ENCODE assay signal across 17 mouse cellular contexts in the genomic region with DNA sequence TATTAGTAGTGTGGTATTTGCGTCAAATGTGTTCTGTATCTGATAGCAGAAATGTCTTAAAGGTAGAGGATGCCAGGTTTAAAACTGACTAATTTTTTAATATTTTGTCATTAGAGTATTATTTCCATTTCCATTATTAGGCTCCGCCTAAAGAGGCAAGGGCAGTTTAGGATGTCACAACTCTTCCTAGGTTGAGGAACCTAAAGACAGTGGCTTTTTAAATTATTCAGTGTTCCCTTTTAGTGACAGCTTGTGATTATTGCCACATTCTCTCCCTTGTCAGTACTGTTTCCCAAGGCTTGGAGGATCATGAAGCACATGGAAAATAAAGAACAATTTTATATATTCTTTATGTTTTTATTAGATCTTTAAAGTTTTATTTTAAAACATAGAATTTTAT.
"Had no signal": no experiment of that assay in that cellular context is flagged by ENCODE, and none has a peak within 500 bp of the region (broad histone marks: within the 10 kb centered on the region; RNA-seq: fewer than 3 reads in every experiment).

No protein-coding gene starts in this region.

- H3K36me3 ChIP-seq: kidney, embryonic 15.5 days; liver, embryonic 15.5 days; lung, embryonic 15.5 days had no signal

- H3K9me3 ChIP-seq: kidney, embryonic 15.5 days; limb, embryonic 13.5 days; liver, embryonic 15.5 days; lung, embryonic 15.5 days; neural tube, embryonic 13.5 days had no signal

- H3K4me2 ChIP-seq: kidney, embryonic 15.5 days; limb, embryonic 13.5 days; liver, embryonic 11.5 days; liver, embryonic 15.5 days; lung, embryonic 15.5 days; neural tube, embryonic 13.5 days had no signal

- H3K4me3 ChIP-seq: kidney, embryonic 15.5 days; limb, embryonic 13.5 days; liver, embryonic 15.5 days; lung, embryonic 15.5 days; neural tube, embryonic 13.5 days had no signal

- H3K27me3 ChIP-seq: kidney, embryonic 15.5 days; limb, embryonic 13.5 days; liver, embryonic 15.5 days; lung, embryonic 15.5 days; neural tube, embryonic 13.5 days had no signal

- H3K27ac ChIP-seq: kidney, embryonic 15.5 days; limb, embryonic 13.5 days; liver, embryonic 15.5 days; lung, embryonic 15.5 days; neural tube, embryonic 13.5 days had no signal

- H3K4me1 ChIP-seq: kidney, embryonic 15.5 days; limb, embryonic 13.5 days; liver, embryonic 15.5 days; neural tube, embryonic 13.5 days had no signal

- H3K9ac ChIP-seq: kidney, embryonic 15.5 days; limb, embryonic 13.5 days; liver, embryonic 15.5 days; lung, embryonic 15.5 days; neural tube, embryonic 13.5 days had no signal

- ATAC-seq: intestine, embryonic 16.5 days had no signal

- DNase-seq: kidney, adult 2 months; kidney, postnatal 14 days; layer of hippocampus, postnatal 36 days; left cerebral cortex, postnatal 4 days; midbrain, embryonic 14.5 days; retina, postnatal 1 day; right cerebral cortex, postnatal 4 days; spleen, adult 18-20 months; thymus, adult 18-20 months; thymus, postnatal 14 days had no signal
